Mouse (Mus musculus): ENCODE results near the gene Bola1.

- no peak for TF ChIP-seq CTCF (IDR thresholded peaks at IDR 0.05; ENCODE audit: low read depth)
- TF ChIP-seq EP300 (optimal IDR thresholded peaks at IDR 0.05): no peak
Observed at GRCm38 (mm10) chr3:96194966-96195365, 24.5 kb downstream of the Bola1 start.

Data from stomach, postnatal 0 days (tissue).